Comparison of ENCODE assay signal across 10 mouse cellular contexts in the genomic region with DNA sequence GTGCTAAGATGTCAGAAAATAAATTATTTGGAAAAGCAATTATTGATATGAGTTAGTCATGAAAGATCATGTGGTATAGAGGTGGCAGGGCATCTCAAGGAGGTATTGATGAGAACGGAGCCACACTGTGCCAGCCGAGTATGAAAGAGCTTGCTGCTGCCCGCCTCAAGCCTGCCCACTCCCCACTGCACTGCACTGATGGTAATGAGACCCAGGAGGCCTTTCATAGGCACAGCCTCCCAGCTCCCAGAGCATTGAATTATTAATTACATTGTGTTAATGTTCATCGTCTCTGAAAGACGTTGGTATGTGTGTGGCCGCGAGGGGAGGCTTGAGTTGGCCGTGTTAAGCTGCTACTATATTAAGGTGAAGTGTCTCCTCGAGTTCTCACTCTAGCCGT. TPM values are rescaled to one million over a fixed set of nuclear protein-coding genes. Genes with fewer than 3 reads are reported as not detected.
DNase-seq lines count a peak whose midpoint lies in the region; ATAC-seq and TF ChIP-seq lines count a peak whose summit lies in the region.
"Had no signal": no experiment of that assay in that cellular context is flagged by ENCODE, and none has a peak within 500 bp of the region (broad histone marks: within the 10 kb centered on the region; RNA-seq: fewer than 3 reads in every experiment).

No protein-coding gene starts in this region.

- peaks cover 6% of the 10 kb centered on the region; the same call in 1 of the 2 replicates for H3K4me1 ChIP-seq in forebrain, embryonic 11.5 days (replicated peaks; ENCODE audit: control insufficient read depth, insufficient read depth, low read length)
- H3K4me1 ChIP-seq in forebrain, embryonic 10.5 days, result peaks cover 37% of the 10 kb centered on the region
- peaks cover 69% of the 10 kb centered on the region for H3K4me1 ChIP-seq in bone marrow macrophage, adult 2 months (ENCODE audit: control insufficient read depth, insufficient read depth, low read length)
- H3K4me1 ChIP-seq in hindbrain, embryonic 11.5 days (replicated peaks; ENCODE audit: control insufficient read depth, insufficient read depth, low read length), result peaks cover 2% of the 10 kb centered on the region
- peaks cover 16% of the 10 kb centered on the region for H3K4me1 ChIP-seq in midbrain, embryonic 16.5 days (ENCODE audit: control insufficient read depth, insufficient read depth, low read length)

- no peak for DNase-seq in forebrain, embryonic 11.5 days (ENCODE audit: low spot score)
- DNase-seq in forebrain, embryonic 10.5 days (ENCODE audit: extremely low spot score, low spot score), result no peak
- DNase-seq in hindbrain, embryonic 11.5 days (ENCODE audit: low spot score), result no peak
- no peak for DNase-seq in adrenal gland, postnatal 36 days
- no peak for DNase-seq in yolk sac, embryonic 10.5 days (ENCODE audit: low spot score)
- DNase-seq in adrenal gland, adult 8-10 months, result no peak
- DNase-seq: kidney, adult 11 months; lung, adult 2 months had no signal

- no peak overlapping the region for H3K27ac ChIP-seq in forebrain, embryonic 11.5 days (ENCODE audit: low read depth, low read length)
- H3K27ac ChIP-seq in forebrain, embryonic 10.5 days, result no peak overlapping the region
- peak overlapping the region; percentile 29 for H3K27ac ChIP-seq in bone marrow macrophage, adult 2 months (ENCODE audit: insufficient read depth, low read depth, low read length)
- no peak overlapping the region for H3K27ac ChIP-seq in hindbrain, embryonic 11.5 days (ENCODE audit: low read depth, low read length)
- H3K27ac ChIP-seq in midbrain, embryonic 16.5 days (ENCODE audit: low read length), result peak overlapping the region; percentile 59

- ATAC-seq in forebrain, embryonic 11.5 days (replicated peaks; ENCODE audit: low FRiP score), result peak; percentile 23
- ATAC-seq in hindbrain, embryonic 11.5 days (ENCODE audit: low FRiP score), result peak; percentile 73
- peak; percentile 77 for ATAC-seq in midbrain, embryonic 16.5 days

- no peak overlapping the region for H3K4me3 ChIP-seq in forebrain, embryonic 11.5 days (ENCODE audit: low read depth, low read length)
- no peak overlapping the region for H3K4me3 ChIP-seq in forebrain, embryonic 10.5 days
- H3K4me3 ChIP-seq in bone marrow macrophage, adult 2 months (ENCODE audit: insufficient read depth, low read length), result no peak overlapping the region
- H3K4me3 ChIP-seq in hindbrain, embryonic 11.5 days (ENCODE audit: low read depth, low read length), result no peak overlapping the region
- no peak overlapping the region for H3K4me3 ChIP-seq in midbrain, embryonic 16.5 days (ENCODE audit: low read depth, low read length)

- no peaks in the 10 kb centered on the region for H3K9me3 ChIP-seq in forebrain, embryonic 11.5 days (ENCODE audit: control insufficient read depth, low read length)
- H3K9me3 ChIP-seq in forebrain, embryonic 10.5 days, result no peaks in the 10 kb centered on the region
- no peaks in the 10 kb centered on the region for H3K9me3 ChIP-seq in hindbrain, embryonic 11.5 days (ENCODE audit: control insufficient read depth, low read length)
- no peaks in the 10 kb centered on the region for H3K9me3 ChIP-seq in midbrain, embryonic 16.5 days (replicated peaks; ENCODE audit: control insufficient read depth, low read length, poor library complexity, severe bottlenecking)

- no peak overlapping the region for H3K9ac ChIP-seq in forebrain, embryonic 11.5 days (ENCODE audit: low read length)
- no peak overlapping the region for H3K9ac ChIP-seq in hindbrain, embryonic 11.5 days (ENCODE audit: low read depth, low read length)
- no peak overlapping the region for H3K9ac ChIP-seq in midbrain, embryonic 16.5 days (ENCODE audit: low read depth, low read length)

- TF ChIP-seq CTCF in bone marrow macrophage, adult 2 months (IDR thresholded peaks at IDR 0.05; ENCODE audit: low read depth, low read length), result no peak

- no peaks in the 10 kb centered on the region for H3K36me3 ChIP-seq in forebrain, embryonic 11.5 days (ENCODE audit: control insufficient read depth, insufficient read depth, low read length)
- H3K36me3 ChIP-seq in forebrain, embryonic 10.5 days (replicated peaks), result no peaks in the 10 kb centered on the region
- no peaks in the 10 kb centered on the region for H3K36me3 ChIP-seq in hindbrain, embryonic 11.5 days (ENCODE audit: control insufficient read depth, insufficient read depth, low read length)
- H3K36me3 ChIP-seq in midbrain, embryonic 16.5 days (ENCODE audit: control insufficient read depth, insufficient read depth, low read length), result no peaks in the 10 kb centered on the region

- H3K4me2 ChIP-seq in forebrain, embryonic 11.5 days (ENCODE audit: low read depth, low read length, severe bottlenecking), result no peak overlapping the region
- no peak overlapping the region for H3K4me2 ChIP-seq in hindbrain, embryonic 11.5 days (replicated peaks; ENCODE audit: low read depth, low read length)
- peak overlapping the region; percentile 15; the same call in 1 of the 2 replicates for H3K4me2 ChIP-seq in midbrain, embryonic 16.5 days (ENCODE audit: low read length)

- TF ChIP-seq POLR2A in bone marrow macrophage, adult 2 months (IDR thresholded peaks at IDR 0.05; ENCODE audit: borderline replicate concordance, low read depth, low read length), result no peak

- 69% methylated on average over 10 of the region's 10 CpGs for WGBS in forebrain, embryonic 11.5 days
- 86% methylated on average over 10 of the region's 10 CpGs for WGBS in forebrain, embryonic 10.5 days
- WGBS in hindbrain, embryonic 11.5 days, result 73% methylated on average over 10 of the region's 10 CpGs
- WGBS in midbrain, embryonic 16.5 days, result 28% methylated on average over 10 of the region's 10 CpGs

- no peaks in the 10 kb centered on the region for H3K27me3 ChIP-seq in forebrain, embryonic 11.5 days (ENCODE audit: control insufficient read depth, insufficient read depth, low read length)
- no peaks in the 10 kb centered on the region for H3K27me3 ChIP-seq in forebrain, embryonic 10.5 days (ENCODE audit: poor library complexity, severe bottlenecking)
- H3K27me3 ChIP-seq in hindbrain, embryonic 11.5 days (ENCODE audit: control insufficient read depth, insufficient read depth, low read length), result no peaks in the 10 kb centered on the region
- no peaks in the 10 kb centered on the region for H3K27me3 ChIP-seq in midbrain, embryonic 16.5 days (ENCODE audit: control insufficient read depth, insufficient read depth, low read depth, low read length)

RNA-seq across cellular contexts. Expression of a gene that starts 33.6 kb away (rescaled TPM):
- 3.6 and 3.7 TPM in 2 replicates for polyA plus RNA-seq in forebrain, embryonic 11.5 days (2014; fragmentation: Nextera tagmentation; extraction: Ambion mirVana)
- 1.8 and 2.0 TPM in 2 replicates for polyA plus RNA-seq in forebrain, embryonic 10.5 days (2016; fragmentation: Nextera tagmentation; extraction: Ambion mirVana)
- polyA plus RNA-seq in bone marrow macrophage, adult 2 months (2012; ENCODE audit: insufficient read depth, insufficient read length, missing spikeins), result 0.15 TPM in 1 of 2 replicates, not detected in the other
- polyA plus RNA-seq in hindbrain, embryonic 11.5 days (2014; fragmentation: Nextera tagmentation; extraction: Ambion mirVana), result 4.5 and 4.7 TPM in 2 replicates
- polyA plus RNA-seq in midbrain, embryonic 16.5 days (2015; fragmentation: Nextera tagmentation; extraction: Ambion mirVana), result 6.7 and 6.8 TPM in 2 replicates
- 1 to 10 TPM; 5.3 to 9.2 TPM for total RNA-seq in adrenal gland, postnatal 36 days (2021)
- 1 to 10 TPM; 5.9 to 8.0 (median 7.1) TPM for total RNA-seq in adrenal gland, adult 8-10 months (2022)

Comparison
In these comparisons a context has a peak if more than half of its experiments do, and no peak if none do; other contexts are left out.
1. ATAC-seq: peak in every context shown above with its lines; median percentile 77 in midbrain, embryonic 16.5 days; 73 in hindbrain, embryonic 11.5 days; 23 in forebrain, embryonic 11.5 days.
2. H3K27ac ChIP-seq: peak in bone marrow macrophage, adult 2 months (single experiment) and midbrain, embryonic 16.5 days (single experiment); none in forebrain, embryonic 11.5 days (single experiment), forebrain, embryonic 10.5 days (single experiment) and hindbrain, embryonic 11.5 days (single experiment).